Mouse (Mus musculus) lung, postnatal 0 days (tissue): ENCODE results near the gene Lsmem1.

Source experiments
- CTCF ChIP-seq: IDR thresholded peaks from 2 replicates; pipeline ENCODE4 v1.5.1; 2016; ENCODE audit warnings: antibody characterized with exemption, mild to moderate bottlenecking
- EP300 ChIP-seq: IDR thresholded peaks from 2 replicates; pipeline ENCODE4 v1.6.1; 2016; ENCODE audit warnings: antibody characterized with exemption, mild to moderate bottlenecking, control low read depth

DNA sequence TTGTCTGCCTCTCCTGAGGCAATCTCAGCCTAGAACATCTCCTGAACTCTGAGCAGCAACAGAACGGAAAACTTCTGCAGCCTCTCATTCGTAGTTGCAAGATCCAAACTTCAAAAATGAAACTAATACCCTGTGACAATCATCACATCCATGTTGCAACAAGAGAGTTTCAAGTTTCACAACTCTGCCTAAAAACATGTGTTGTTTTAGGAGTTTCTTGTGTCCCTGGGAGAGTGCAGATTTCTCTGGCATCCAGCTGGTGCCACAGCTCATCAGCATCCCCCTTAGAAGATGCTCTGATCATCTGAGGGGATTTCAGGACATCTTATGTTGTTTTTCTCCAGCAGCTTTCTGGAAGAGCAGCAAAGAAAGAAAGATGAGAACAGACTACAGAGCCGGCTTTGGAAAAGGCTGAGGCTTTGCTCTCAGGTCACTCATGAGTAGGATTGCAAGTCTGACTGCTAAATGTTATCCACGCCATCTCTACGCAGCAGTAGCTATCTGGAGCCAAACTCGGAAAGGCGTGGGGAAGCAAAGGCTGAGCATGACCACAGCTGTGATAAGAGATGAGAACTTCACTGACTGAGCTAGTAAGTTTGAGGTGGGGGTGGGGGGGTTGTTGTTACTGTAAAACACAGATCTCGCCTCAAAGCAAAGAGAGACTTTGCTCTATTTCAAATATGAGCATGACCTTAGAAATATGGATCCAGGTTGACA lies 46.8 kb downstream of the Lsmem1 start:
- TF ChIP-seq CTCF, result no peak
- no peak for TF ChIP-seq EP300
